Mouse (Mus musculus) megakaryocyte-erythroid progenitor cell, adult 5-6 weeks (primary cell): ENCODE results near the gene Rps6kb2. TPM values are rescaled to one million over a fixed set of nuclear protein-coding genes. Genes with fewer than 3 reads are reported as not detected.

ENCODE experiments used
- ATAC-seq: replicated peaks from 2 replicates; pipeline ENCODE4 v1.8.0; 2016; ENCODE audit warnings: mild to moderate bottlenecking, inconsistent platforms; ENCODE audit not compliant: severe bottlenecking, poor library complexity, low FRiP score, low TSS enrichment
- total RNA-seq, 2 experiments: library from RNA; stranded (forward) in 1 of 2; stranded (reverse) in 1 of 2; fragments of 200-1000, 215-1000 nt in 1 of 2; fragments of >200 nt in 1 of 2; fragmentation: Nextera tagmentation in 1 of 2; gene quantifications; 2 replicates each; pipeline ENCODE4 v1.2.3; 2014 to 2017

The Rps6kb2 gene
- total RNA-seq (2014; fragmentation: Nextera tagmentation) (60.4 and 60.9 TPM in 2 replicates), total RNA-seq (2017) (14.7 and 39.7 TPM in 2 replicates)

- peak; percentile 79 for ATAC-seq
Observed at GRCm38 (mm10) chr19:4162646-4163542, at the start of gene Rps6kb2. Gene Rps6kb2, minus strand, starts transcription at chr19:4163354.

GRCm38 (mm10) chr19:4211891-4212588 is 48.9 kb upstream of the Rps6kb2 start:
- no peak for ATAC-seq

- ATAC-seq: no peak
Observed at GRCm38 (mm10) chr19:4208563-4208962, 45.4 kb upstream of the Rps6kb2 start.

DNA sequence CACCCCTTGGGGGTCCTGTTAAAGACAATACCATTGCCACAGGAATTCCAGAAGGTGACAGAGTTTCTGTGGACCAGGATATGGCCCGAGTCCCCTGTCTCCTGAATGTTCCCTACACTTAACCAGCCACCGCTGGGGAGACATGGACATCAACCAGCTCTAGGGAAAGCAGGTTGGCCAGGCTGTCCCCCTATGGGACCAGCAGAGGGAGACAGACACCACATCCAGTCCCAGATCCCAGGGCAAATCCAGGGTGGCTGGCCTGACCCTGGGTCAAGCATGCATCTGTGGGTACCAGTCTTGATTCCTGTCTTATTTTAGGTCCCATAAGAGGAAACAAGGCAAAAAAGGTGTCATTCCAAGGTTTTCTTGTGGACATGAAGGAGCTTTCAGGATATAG is 43.8 kb upstream of the Rps6kb2 start:
- ATAC-seq: peak; percentile 67

DNA sequence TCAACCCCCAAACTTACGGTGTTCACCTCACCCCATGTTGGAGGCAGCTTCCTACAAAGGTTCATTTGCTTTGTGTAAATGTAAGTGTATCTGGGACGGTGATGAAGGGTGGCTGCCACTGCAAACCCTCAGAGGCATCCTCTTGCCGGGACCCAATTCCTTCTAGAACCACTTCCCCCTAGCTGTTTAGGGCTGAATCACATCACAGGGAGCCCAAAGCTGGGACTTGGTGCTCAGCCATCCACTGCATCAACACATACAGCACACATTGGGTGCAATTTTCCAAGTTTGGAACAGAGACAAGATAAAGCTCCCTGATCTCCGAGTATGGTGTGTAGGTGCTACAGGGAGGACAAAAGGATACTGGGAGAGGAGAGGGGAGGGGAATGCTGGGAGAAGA is 41.7 kb upstream of the Rps6kb2 start:
- ATAC-seq: no peak

GRCm38 (mm10) chr19:4203604-4204326 is 40.6 kb upstream of the Rps6kb2 start:
- ATAC-seq: no peak

- ATAC-seq: no peak
Observed at GRCm38 (mm10) chr19:4203148-4203547, 40.0 kb upstream of the Rps6kb2 start.

- ATAC-seq: no peak
Observed at GRCm38 (mm10) chr19:4202149-4202548, 39.0 kb upstream of the Rps6kb2 start.

GRCm38 (mm10) chr19:4201291-4201909 is 38.2 kb upstream of the Rps6kb2 start, which contains the start of gene Rad9a:
Gene Rad9a, minus strand, starts transcription at chr19:4201662.
- ATAC-seq: peak; percentile 84

DNA sequence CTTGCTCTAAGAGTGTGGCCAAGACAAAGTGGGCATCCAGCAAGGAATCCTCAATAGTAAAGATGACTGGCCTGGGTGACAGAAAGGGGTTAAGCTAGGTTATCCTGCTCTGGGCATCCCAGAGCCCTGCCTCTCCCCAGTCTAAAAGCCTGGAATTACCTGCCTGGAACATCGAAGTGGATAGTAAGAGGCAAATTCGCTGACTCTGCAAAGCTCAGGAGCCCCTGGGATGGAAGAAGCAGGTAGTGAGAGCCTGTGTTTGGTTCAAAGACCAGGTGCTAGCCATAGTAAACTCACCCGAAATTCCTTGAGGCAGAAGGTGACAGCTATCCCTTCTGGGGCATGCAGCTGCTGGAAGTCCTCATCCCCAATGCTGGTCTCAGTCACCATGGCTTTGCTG is 34.0 kb upstream of the Rps6kb2 start:
- no peak for ATAC-seq

DNA sequence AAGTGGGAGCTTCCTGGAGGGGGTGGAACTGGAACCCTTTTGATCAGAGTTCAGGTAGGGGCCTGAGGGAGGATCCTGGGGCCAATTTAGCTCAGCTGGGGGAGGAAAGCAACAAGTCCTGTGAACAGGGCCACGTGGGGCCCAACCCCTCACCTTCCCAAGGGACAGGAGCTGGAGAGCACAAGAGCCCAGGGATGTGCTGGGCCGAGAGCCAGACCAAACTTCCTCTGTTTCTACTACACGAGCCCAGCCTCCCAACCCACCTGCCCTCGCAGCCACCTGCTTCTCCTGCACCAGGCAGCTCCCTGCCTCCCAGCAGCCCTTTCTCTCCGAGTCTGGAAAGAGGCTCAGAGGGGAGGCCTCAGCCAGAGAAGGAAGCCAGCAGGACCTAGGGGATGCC is 33.4 kb upstream of the Rps6kb2 start:
- no peak for ATAC-seq

DNA sequence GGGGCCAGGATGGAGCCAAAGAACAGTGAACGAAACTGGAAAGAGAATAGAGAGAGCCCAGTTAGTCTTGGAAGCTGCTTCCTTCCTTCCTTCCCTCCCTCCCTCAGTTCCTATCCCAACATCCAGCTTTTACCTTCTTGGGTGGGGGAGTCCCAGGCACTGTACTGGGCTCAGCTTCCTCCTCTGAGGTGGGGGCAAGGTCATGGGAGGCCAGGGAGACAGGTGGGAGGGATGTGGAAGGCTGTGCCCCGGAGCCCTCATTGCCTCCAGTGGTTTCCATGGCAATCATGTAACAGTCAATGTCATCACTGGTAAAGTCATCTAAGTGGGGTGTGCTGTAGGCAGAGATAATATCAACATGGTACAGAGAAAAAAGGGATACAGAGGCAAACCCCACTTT is 32.9 kb upstream of the Rps6kb2 start:
- no peak for ATAC-seq

DNA sequence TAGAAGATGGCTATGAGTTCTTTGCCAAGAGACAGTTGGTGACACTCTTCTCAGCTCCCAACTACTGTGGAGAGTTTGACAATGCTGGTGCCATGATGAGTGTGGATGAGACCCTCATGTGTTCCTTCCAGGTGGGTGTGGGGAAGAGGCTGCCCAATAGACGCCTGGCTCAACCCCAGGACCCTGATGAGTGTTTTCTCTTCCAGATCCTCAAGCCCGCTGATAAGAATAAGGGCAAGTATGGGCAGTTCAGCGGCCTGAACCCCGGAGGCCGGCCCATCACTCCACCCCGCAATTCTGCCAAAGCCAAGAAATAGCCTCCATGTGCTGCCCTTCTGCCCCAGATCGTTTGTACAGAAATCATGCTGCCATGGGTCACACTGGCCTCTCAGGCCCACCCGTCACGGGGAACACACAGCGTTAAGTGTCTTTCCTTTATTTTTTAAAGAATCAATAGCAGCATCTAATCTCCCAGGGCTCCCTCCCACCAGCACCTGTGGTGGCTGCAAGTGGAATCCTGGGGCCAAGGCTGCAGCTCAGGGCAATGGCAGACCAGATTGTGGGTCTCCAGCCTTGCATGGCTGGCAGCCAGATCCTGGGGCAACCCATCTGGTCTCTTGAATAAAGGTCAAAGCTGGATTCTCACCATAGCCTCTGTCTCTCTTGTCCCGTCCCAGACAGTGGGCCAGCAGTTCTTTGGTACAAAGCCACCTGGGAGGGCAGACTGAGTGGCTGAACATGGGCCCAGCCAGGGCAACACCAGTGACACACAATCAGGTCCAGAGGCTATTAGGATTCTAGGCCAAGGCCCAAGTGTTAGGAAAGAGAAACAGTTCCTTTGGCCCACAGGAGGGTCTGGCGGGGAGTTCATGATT is 31.9 kb upstream of the Rps6kb2 start:
- no peak for ATAC-seq

GRCm38 (mm10) chr19:4194021-4194724 is 31.0 kb upstream of the Rps6kb2 start:
- ATAC-seq: no peak

DNA sequence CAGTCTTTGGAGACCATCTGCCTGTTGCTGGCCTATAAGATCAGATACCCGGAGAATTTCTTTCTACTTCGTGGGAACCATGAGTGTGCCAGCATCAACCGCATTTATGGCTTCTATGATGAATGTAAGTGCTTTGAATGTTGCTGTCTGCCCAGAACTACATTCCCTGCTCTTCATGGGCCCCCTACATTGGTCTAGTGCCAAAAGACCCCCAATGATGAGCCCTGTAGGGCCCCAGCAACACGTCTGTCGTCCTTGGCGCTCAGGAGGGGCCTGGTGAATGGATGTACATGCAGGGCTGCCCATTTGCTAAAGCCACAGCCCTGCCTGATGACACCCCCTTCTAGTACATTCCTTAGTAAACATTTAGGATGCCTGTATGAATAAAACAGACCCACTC is 30.0 kb upstream of the Rps6kb2 start:
- ATAC-seq: no peak

GRCm38 (mm10) chr19:4192251-4192985 is 29.3 kb upstream of the Rps6kb2 start:
- no peak for ATAC-seq

DNA sequence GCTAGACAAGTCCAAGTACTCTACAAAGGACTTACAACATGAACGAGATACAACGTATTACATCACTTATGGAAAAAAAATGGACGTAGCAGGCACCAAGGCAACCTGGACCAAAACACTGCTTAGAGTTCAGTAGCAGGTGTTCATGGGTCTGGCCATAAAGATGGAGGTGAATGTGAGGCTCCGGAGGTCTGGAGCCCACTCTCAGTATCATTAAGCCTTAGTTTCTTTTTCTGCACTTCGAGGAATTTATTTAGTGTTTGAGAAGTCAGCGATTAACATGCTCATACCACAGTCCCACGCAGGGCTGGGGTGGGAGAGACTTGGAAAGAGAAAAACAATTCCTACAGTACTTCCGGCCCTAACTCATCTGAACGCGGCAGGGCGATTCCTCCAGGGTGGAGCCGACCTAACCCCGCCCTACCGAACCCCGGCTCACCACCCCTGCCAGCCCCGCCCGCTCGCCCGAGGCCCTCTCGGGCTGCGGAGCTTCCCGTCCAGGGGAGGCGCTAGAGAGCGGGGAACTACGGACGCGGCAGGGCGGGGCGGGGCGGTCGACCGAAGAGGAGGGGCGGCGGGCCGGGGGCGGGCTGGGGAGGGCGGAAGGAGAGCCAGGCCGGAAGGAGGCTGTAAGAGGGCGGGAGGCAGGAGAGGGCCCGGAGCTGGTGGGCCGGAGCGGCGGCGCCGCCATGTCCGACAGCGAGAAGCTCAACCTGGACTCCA is 28.5 kb upstream of the Rps6kb2 start, which contains the start of gene Ppp1ca:
Gene Ppp1ca (plus strand): TSS at position 538 of the 723 bp plus-strand sequence.
- ATAC-seq: peak; percentile 87
